Mouse (Mus musculus): ENCODE measurements around the gene 4933428G20Rik. TPM values are rescaled to one million over a fixed set of nuclear protein-coding genes. Genes with fewer than 3 reads are reported as not detected.

The 4933428G20Rik gene
- total and polyA plus RNA-seq, 3 experiments = not detected

DNA sequence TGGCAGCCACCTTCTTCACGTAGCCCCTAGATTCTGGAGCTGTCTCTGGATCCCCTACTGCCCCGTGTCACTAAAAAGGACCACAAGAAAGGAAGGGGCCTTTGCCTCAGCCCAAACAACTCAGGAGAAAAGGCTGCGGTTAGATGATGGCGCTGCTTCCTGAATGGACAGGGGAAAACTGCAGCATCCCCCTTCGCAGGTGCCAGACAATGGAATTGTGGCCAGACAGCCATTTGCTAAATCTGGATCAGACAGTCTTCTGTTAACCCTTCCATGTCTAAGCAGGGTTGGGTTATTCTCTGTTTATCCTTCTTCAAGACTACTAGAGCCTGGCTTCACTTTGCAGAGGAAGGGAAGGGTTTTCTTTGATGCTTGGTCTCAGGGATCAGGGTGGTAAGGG, 30.8 kb upstream of the 4933428G20Rik start:
- no peak for ATAC-seq (ENCODE audit: extremely low read depth, insufficient number of reproducible peaks, low FRiP score, poor library complexity, severe bottlenecking)
- Histone ChIP-seq H3K9me3 (replicated peaks) (peaks cover 10% of the 10 kb centered on the region), H3K27me3 (ENCODE audit: insufficient read depth, low read length) (peaks cover 58% of the 10 kb centered on the region), H3K4me3 (ENCODE audit: low read depth, low read length) (no peak overlapping the region), H3K4me1 (ENCODE audit: insufficient read depth, low read depth, low read length) (peaks cover 21% of the 10 kb centered on the region), H3K36me3 (replicated peaks) (no peaks in the 10 kb centered on the region)
- TF ChIP-seq GATA1 (IDR thresholded peaks at IDR 0.05; ENCODE audit: borderline replicate concordance, low read length) (no peak), GATA2 (IDR thresholded peaks at IDR 0.05; ENCODE audit: borderline replicate concordance, low read depth, low read length) (no peak), CTCF (IDR thresholded peaks at IDR 0.05; ENCODE audit: low read depth, low read length) (no peak), POLR2AphosphoS5 (IDR thresholded peaks at IDR 0.05; ENCODE audit: insufficient replicate concordance, low read depth, low read length) (no peak), TAL1 (conservative IDR thresholded peaks at IDR 0.05; ENCODE audit: low read depth, low read length) (no peak)
- no peak for DNase-seq (ENCODE audit: low spot score)

DNA sequence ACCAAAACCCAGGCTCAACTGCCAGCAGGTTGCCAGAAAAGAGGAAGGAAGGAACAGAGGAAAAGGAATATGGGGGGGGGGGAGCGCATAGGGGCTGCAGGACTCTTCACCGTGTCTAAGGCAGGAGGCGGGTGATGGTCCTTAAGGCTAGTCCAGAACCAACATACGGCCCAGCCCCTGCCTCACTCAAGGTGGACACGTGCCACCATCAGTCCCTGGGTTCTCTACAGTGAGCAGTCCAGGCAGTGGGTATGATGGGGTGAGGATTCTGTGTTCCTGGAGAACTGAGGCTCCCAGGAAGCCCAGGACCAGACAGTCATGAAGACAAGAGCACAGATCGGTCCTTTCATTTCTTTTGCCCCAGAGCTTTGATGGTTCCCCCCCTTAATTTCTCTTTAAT, 29.9 kb upstream of the 4933428G20Rik start:
- ATAC-seq (ENCODE audit: extremely low read depth, insufficient number of reproducible peaks, low FRiP score, poor library complexity, severe bottlenecking) = no peak
- no peaks in the 10 kb centered on the region for H3K36me3 ChIP-seq (replicated peaks)

DNA sequence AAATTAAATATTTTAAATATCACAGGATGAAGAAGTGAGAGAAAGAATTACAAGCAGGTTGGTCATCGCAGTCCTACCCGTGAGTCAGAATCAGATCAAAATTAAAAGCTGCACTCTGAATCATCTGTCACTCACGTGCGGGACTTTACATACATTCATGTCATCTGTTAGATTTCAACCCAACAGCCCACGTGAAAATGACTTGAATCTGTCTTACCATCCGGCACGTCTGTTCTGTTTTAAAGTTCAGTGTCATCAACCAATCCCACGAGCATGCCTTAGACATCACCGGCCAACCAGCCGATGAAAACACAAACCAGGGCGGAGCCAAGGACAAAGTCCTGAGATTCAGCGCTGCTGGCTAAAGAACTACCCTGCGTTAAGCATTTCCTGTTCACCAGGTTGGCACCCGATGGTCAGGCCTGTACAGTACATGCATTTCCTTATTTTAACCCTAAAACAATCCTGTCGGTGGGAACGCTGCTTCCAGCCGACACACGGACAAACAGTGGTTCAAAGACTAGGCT, 28.2 kb upstream of the 4933428G20Rik start:
- DNase-seq (ENCODE audit: low spot score) (no peak), ATAC-seq (ENCODE audit: extremely low read depth, insufficient number of reproducible peaks, low FRiP score, poor library complexity, severe bottlenecking) (no peak)
- Histone ChIP-seq H3K9me3 (replicated peaks) (no peaks in the 10 kb centered on the region), H3K4me3 (ENCODE audit: low read depth, low read length) (no peak overlapping the region), H3K27me3 (ENCODE audit: insufficient read depth, low read length) (peaks cover 66% of the 10 kb centered on the region), H3K36me3 (replicated peaks) (no peaks in the 10 kb centered on the region), H3K4me1 (ENCODE audit: insufficient read depth, low read depth, low read length) (peaks cover 21% of the 10 kb centered on the region)
- TF ChIP-seq GATA2 (IDR thresholded peaks at IDR 0.05; ENCODE audit: borderline replicate concordance, low read depth, low read length) (no peak), CTCF (IDR thresholded peaks at IDR 0.05; ENCODE audit: low read depth, low read length) (no peak), POLR2AphosphoS5 (IDR thresholded peaks at IDR 0.05; ENCODE audit: insufficient replicate concordance, low read depth, low read length) (no peak), TAL1 (conservative IDR thresholded peaks at IDR 0.05; ENCODE audit: low read depth, low read length) (no peak), GATA1 (IDR thresholded peaks at IDR 0.05; ENCODE audit: borderline replicate concordance, low read length) (no peak)

More for the DNA sequence above, 29.9 kb upstream of the 4933428G20Rik start:
- peaks cover 9% of the 10 kb centered on the region for H3K9me3 ChIP-seq (replicated peaks)
- TF ChIP-seq POLR2AphosphoS5 (IDR thresholded peaks at IDR 0.05; ENCODE audit: insufficient replicate concordance, low read depth, low read length) (no peak), GATA1 (IDR thresholded peaks at IDR 0.05; ENCODE audit: borderline replicate concordance, low read length) (no peak), TAL1 (conservative IDR thresholded peaks at IDR 0.05; ENCODE audit: low read depth, low read length) (no peak), CTCF (IDR thresholded peaks at IDR 0.05; ENCODE audit: low read depth, low read length) (no peak), GATA2 (IDR thresholded peaks at IDR 0.05; ENCODE audit: borderline replicate concordance, low read depth, low read length) (no peak)
- peaks cover 21% of the 10 kb centered on the region for H3K4me1 ChIP-seq (ENCODE audit: insufficient read depth, low read depth, low read length)
- DNase-seq (ENCODE audit: low spot score) = no peak
- no peak overlapping the region for H3K4me3 ChIP-seq (ENCODE audit: low read depth, low read length)
- peaks cover 60% of the 10 kb centered on the region for H3K27me3 ChIP-seq (ENCODE audit: insufficient read depth, low read length)

DNA sequence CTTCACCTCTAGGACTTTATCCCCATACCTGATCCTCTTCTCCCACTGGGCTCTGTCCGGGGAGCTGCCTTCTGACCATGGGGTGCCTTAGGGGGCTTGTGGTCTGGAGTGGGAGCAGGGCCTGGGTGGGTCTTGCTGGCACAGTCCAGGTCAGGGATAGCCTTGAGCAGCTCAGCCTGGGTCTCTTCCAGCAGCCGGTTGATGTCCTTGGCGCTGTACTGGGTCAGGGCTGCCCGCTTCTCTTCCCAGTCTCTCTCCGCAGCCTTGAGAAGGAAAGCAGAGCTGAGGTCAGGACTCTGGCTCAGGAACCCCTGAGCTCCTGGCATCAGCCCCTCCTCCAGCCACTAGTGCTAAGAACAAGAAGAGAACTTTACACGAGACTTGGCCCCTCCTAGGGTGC, 25.2 kb upstream of the 4933428G20Rik start:
- DNase-seq (ENCODE audit: low spot score) (no peak), ATAC-seq (ENCODE audit: extremely low read depth, insufficient number of reproducible peaks, low FRiP score, poor library complexity, severe bottlenecking) (no peak)
- H3K36me3 ChIP-seq (replicated peaks) = no peaks in the 10 kb centered on the region
- no peaks in the 10 kb centered on the region for H3K4me1 ChIP-seq (ENCODE audit: insufficient read depth, low read depth, low read length)
- no peak for TF ChIP-seq GATA1 (IDR thresholded peaks at IDR 0.05; ENCODE audit: borderline replicate concordance, low read length)
- no peak for TF ChIP-seq CTCF (IDR thresholded peaks at IDR 0.05; ENCODE audit: low read depth, low read length)
- no peak for TF ChIP-seq TAL1 (conservative IDR thresholded peaks at IDR 0.05; ENCODE audit: low read depth, low read length)
- TF ChIP-seq GATA2 (IDR thresholded peaks at IDR 0.05; ENCODE audit: borderline replicate concordance, low read depth, low read length) = no peak
- no peak for TF ChIP-seq POLR2AphosphoS5 (IDR thresholded peaks at IDR 0.05; ENCODE audit: insufficient replicate concordance, low read depth, low read length)
- peaks cover 76% of the 10 kb centered on the region for H3K27me3 ChIP-seq (ENCODE audit: insufficient read depth, low read length)
- H3K9me3 ChIP-seq (replicated peaks) = no peaks in the 10 kb centered on the region
- no peak overlapping the region for H3K4me3 ChIP-seq (ENCODE audit: low read depth, low read length)

DNA sequence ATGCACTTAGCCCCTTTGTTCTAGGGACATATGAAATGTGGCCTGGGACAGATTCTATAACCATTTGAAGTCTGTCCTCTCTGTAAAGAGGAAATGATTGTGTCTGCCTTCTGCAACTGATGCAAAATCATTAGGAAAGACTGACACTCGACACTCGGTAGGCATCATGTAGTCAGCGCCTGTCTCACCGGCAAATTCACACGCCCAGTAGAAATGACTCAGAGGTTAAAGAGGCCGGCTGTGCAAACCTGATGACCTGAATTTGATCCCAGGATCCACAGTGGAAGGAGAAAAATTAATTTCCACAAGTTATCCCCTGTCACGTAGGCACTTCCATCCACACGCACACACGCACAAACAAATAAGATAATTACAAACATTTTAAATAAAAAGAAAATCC, 24.2 kb upstream of the 4933428G20Rik start:
- no peak for DNase-seq (ENCODE audit: low spot score)
- no peaks in the 10 kb centered on the region for H3K36me3 ChIP-seq (replicated peaks)
- TF ChIP-seq GATA1 (IDR thresholded peaks at IDR 0.05; ENCODE audit: borderline replicate concordance, low read length) (no peak), GATA2 (IDR thresholded peaks at IDR 0.05; ENCODE audit: borderline replicate concordance, low read depth, low read length) (no peak), TAL1 (conservative IDR thresholded peaks at IDR 0.05; ENCODE audit: low read depth, low read length) (no peak), POLR2AphosphoS5 (IDR thresholded peaks at IDR 0.05; ENCODE audit: insufficient replicate concordance, low read depth, low read length) (no peak), CTCF (IDR thresholded peaks at IDR 0.05; ENCODE audit: low read depth, low read length) (no peak)
- H3K4me1 ChIP-seq (ENCODE audit: insufficient read depth, low read depth, low read length) = no peaks in the 10 kb centered on the region
- no peak for ATAC-seq (ENCODE audit: extremely low read depth, insufficient number of reproducible peaks, low FRiP score, poor library complexity, severe bottlenecking)
- H3K9me3 ChIP-seq (replicated peaks) = no peaks in the 10 kb centered on the region
- peaks cover 79% of the 10 kb centered on the region for H3K27me3 ChIP-seq (ENCODE audit: insufficient read depth, low read length)
- H3K4me3 ChIP-seq (ENCODE audit: low read depth, low read length) = no peak overlapping the region

DNA sequence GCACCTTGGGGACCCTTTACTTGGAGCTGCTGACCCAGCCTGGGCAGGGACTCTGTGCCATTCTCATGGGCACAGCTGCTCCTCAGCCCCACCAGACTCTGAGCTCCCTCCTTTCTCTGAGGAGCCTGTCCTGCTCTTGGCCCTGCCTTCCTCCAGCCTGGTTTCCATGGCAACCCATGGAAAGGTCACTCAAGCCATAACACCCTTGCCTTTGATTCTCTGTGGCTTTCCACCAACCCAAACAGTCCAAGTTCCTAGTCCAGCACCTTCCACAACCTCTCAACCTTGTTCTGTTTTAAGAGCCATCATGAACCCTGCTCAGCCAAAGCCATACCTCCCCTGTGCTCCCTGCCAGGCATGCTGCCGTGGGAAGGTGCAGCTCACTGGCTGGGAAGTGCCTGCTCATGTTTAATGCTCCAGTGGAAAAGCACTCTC, 23.7 kb upstream of the 4933428G20Rik start:
- Histone ChIP-seq H3K36me3 (replicated peaks) (no peaks in the 10 kb centered on the region), H3K4me3 (ENCODE audit: low read depth, low read length) (no peak overlapping the region), H3K9me3 (replicated peaks) (no peaks in the 10 kb centered on the region), H3K4me1 (ENCODE audit: insufficient read depth, low read depth, low read length) (no peaks in the 10 kb centered on the region), H3K27me3 (ENCODE audit: insufficient read depth, low read length) (peaks cover 80% of the 10 kb centered on the region)
- ATAC-seq (ENCODE audit: extremely low read depth, insufficient number of reproducible peaks, low FRiP score, poor library complexity, severe bottlenecking) (no peak), DNase-seq (ENCODE audit: low spot score) (no peak)
- TF ChIP-seq POLR2AphosphoS5 (IDR thresholded peaks at IDR 0.05; ENCODE audit: insufficient replicate concordance, low read depth, low read length) (no peak), GATA2 (IDR thresholded peaks at IDR 0.05; ENCODE audit: borderline replicate concordance, low read depth, low read length) (no peak), TAL1 (conservative IDR thresholded peaks at IDR 0.05; ENCODE audit: low read depth, low read length) (no peak), CTCF (IDR thresholded peaks at IDR 0.05; ENCODE audit: low read depth, low read length) (no peak), GATA1 (IDR thresholded peaks at IDR 0.05; ENCODE audit: borderline replicate concordance, low read length) (no peak)
